Mouse (Mus musculus): Measurements from ENCODE around the gene Foxm1. TPM values are rescaled to one million over a fixed set of nuclear protein-coding genes. Genes with fewer than 3 reads are reported as not detected.
"Not testable (repeated sequence)": the region's sequence is repeated elsewhere in the genome, so short reads cannot be mapped to it uniquely, and the experiment has no call there.

The Foxm1 gene
- total RNA-seq, 2 experiments from 2014 or later: 1.8 to 1.9 TPM

GRCm38 (mm10) chr6:128375192-128375591 is 12.4 kb downstream of the Foxm1 start, which contains the start of the genes Tex52 and Gm44596:
Tex52 (plus strand) TSS chr6:128375456.
Gm44596 (plus strand) TSS chr6:128375503.
- DNase-seq (ENCODE audit: low spot score in 2 of 2): no peak

DNA sequence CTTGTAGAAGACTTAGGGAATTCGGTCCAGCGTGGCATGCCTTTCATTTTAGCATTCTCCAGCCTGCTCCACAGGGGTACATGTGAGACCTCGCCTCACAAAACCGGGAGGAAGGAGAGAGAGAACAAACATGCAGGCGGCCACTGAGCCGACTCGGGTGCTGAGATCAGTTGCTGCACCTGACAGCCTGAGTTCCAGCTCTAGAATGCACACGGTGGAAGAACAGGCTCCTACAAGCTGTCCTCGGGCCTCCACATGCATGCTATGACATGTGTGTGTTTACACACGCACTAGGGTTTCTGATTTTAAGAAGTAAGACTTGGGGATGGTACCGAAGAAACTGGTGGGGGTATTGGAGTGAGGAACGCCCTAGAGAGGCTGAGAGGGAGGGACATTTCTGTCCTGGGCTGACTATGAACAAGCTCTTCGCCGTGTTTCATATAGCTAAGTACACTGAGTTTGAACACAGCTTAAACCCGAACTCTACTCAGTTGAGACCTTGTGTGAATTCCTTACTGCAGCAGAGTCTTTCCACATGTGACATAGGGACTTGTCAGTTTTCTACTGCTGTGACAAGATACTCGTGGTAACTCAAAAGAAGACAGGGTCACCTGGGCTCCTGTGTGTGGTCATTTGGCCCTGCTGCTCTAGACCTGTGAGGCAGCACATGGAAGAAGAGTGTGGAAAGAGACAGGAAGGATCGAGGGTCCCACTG is 13.8 kb downstream of the Foxm1 start:
- DNase-seq (ENCODE audit: low spot score in 2 of 2): no peak

DNA sequence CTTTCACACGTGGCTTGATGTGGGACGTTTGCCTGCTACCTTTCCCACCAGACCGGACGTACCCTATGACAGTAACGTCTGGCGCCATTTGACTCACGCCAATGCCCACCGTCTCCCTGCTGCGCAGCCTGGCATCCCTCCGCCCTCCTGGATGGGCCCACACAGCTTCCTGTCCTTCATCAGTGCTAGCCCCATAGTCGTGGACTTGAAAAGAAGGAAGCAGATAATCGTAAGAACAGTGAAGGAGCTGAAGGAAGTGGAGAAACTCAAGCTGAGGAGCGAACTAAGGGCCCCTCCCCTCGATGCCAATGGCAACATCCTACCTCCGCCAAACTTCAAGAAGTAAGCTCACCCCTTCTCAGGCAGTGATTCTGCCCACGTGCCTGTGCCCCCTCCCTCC is 16.9 kb downstream of the Foxm1 start:
- DNase-seq (ENCODE audit: low spot score in 2 of 2): no peak

- DNase-seq (ENCODE audit: low spot score in 2 of 2): not testable (repeated sequence)
These were observed 17.9 kb downstream of the Foxm1 start for GRCm38 (mm10) chr6:128380594-128381167.

DNA sequence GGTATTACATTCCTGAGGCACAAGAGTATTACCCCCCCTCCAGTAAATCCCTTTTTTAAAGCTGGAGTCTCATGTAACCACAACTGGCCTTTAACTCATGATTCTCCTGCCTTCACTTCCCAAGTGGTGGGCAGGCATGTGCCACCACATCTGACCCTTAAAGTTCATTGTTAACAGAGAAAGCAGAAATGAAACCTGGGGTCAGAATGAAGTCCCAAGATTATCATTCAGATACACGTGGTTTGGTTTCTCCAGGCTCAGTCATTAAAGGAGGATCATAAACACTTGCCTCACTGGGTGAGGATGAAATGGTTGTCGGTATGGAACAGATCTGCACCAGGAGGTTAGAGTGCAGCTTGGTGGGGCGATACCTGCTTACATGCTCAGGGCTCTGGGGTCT is 18.5 kb downstream of the Foxm1 start:
- no peak for DNase-seq (ENCODE audit: low spot score in 2 of 2)

GRCm38 (mm10) chr6:128383752-128384151 is 21.0 kb downstream of the Foxm1 start:
- DNase-seq (ENCODE audit: low spot score in 2 of 2): no peak

- no peak for DNase-seq (ENCODE audit: low spot score in 2 of 2)
These were observed 22.3 kb downstream of the Foxm1 start for GRCm38 (mm10) chr6:128385026-128385425.

- DNase-seq (ENCODE audit: low spot score in 2 of 2): no peak
These were observed 26.4 kb downstream of the Foxm1 start for GRCm38 (mm10) chr6:128389185-128389584.

GRCm38 (mm10) chr6:128390683-128391082 is 27.9 kb downstream of the Foxm1 start:
- no peak for DNase-seq (ENCODE audit: low spot score in 2 of 2)

DNA sequence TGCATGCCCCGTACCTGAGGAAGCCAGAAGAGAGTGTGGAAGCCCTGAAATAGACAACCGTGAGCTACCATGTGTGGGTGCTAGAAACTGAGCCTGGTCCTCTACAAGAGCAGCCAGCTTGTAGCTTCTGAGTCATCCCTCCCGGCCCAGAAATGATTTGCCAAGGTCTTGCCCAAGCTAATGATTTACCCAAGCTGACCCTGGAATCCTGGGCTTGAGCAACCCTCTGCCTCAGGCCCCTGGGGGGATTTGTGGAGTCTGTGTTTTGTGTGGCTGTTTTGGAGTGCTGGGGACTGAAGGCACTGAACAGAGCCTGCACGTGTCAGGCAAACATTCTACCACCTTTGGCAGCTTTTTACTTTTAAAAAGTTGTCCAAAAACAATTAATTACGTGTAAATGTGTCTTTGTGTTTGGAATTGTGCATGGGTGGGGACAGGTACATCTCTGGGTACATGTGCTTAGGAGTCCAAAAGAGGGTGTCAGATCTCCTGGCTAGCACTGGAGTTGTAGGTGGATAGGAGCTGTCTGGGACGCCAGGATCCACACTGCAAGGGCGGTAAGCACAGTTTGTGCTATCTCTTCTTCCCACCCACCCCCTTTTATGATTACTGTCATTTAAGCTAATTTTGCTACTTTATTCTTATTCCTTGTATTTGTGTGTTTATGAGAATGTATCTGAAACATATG is 35.0 kb downstream of the Foxm1 start:
- no peak for DNase-seq (ENCODE audit: low spot score in 2 of 2)

GRCm38 (mm10) chr6:128398996-128399395 is 36.2 kb downstream of the Foxm1 start, which contains the start of gene Nrip2:
Nrip2 (plus strand) TSS chr6:128399296.
- DNase-seq (ENCODE audit: low spot score in 2 of 2): no peak

GRCm38 (mm10) chr6:128399421-128400185 is 36.8 kb downstream of the Foxm1 start:
- DNase-seq (ENCODE audit: low spot score in 2 of 2): no peak

DNA sequence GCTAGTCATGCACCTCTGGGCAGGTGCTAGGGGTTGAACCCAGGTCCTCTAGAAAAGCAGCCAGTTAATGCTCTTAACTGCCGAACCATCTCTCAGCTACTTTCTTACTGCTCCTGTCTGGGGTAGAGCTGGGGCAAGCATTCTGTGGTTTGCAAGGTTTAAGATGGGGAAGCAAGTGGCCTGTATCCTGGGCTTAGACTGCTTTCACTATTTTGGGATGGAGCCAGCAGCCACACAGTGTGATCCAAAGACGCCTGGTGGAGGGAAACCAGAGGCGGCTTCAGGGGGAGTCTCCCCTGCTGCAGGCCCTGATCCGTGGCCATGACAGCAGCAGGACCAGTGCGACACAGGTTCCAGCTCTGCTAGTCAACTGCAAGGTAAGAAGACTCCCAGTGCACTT is 41.9 kb downstream of the Foxm1 start:
- DNase-seq (ENCODE audit: low spot score in 2 of 2): no peak

DNA sequence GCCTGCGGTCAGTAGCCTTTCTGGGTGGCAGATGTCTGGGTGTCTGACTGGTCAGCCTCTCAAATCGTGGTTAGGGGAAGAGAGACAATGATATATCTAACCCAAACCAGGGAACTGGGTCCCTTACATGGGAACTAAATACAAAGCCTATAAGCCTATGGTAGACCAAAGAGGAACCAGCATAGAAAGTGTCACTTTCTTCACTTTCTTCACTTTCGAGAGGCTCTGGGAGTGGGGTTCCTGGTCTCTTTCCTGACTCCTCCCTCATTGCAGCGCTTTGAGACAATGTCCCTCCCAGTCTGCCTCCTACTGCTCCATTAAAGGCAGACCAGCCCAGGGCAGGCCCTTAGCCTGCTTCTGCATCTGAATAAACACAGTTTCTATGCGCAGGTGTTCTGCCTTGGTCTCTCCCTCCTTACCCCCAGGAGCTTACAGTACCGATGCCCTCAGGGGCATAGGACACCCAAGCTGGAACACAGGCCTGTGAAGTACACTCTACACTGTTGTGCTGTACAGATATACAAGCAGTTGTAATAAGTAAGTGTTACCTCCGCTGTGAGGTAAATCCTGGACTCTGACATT is 45.9 kb downstream of the Foxm1 start:
- no peak for DNase-seq (ENCODE audit: low spot score in 2 of 2)

DNA sequence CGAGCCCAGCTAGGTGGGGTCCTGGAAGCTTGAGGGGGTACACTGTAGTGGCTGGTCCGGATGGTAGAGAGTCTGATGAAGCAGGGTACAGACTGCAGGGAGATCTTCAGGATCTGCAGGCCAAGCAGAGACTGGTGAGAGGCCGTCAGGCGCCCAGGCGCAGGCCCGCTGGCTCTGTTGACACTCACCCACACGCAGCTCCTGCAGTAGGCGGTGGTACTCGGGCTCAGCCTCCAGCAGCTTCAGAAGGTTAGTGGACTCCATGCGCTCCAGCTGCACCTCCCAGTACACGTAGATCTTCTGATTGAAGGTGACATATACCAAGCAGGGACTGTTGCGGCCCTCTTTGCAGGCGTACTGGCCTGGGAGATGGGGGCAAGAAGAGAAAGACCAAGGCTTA is 47.5 kb downstream of the Foxm1 start:
- DNase-seq (ENCODE audit: low spot score in 2 of 2): no peak

DNA sequence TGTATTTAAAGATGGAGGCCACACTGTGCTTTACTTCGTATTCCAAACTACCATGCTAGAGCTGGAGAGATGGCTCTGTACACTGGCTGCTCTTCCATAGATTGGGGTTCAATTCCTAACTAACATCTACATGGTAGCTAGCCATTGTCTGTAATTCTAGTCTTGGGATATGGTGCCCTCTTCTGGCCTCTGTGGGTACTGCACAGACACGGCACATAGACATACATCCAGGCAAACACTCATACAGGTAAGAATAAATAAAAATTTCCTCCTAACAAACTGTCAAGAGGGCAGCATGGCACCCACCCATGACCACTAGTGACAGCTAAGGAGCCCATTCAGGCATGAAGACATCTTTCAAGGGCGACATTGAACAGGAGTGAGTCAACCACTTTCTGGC is 48.3 kb downstream of the Foxm1 start:
- DNase-seq (ENCODE audit: low spot score in 2 of 2): peak; percentile 73 to 87

DNA sequence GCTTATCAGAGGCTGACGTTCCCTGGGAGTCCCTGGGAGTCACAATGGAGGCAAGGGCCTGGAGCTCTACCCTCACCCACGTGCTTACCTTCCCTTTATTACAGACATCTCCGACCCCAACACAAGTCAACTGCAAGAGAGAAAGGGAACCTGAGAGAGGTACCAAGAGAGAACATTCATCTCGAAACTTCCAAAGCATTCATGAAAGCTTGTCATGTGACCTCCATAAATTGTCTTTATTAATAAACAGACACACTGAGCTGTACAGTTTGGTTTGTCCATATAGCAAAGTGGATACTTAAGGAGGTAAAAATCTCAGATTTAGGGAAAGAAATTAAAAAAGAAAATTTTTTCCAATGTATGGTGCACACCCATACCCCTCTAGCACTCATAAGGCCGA is 53.4 kb downstream of the Foxm1 start:
- DNase-seq (ENCODE audit: low spot score in 2 of 2): no peak

DNA sequence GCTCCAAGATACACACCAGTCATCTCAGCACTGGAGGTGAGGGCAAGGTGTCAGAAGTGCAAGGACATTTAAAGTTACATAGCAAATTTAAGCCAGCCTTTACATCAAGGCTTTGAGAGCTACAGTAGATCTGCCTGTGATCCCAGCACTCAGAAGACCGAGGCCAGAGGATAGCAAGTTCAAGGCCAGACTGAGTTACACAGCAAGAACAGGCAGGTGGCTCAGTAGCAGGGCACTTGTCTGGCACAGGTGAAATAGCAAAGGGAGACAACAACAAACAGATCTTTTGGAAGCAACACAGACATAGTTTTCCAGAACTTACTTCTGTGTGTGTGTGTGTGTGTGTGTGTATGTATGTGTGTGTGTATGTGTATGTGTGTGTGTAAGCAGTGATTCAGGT is 55.3 kb downstream of the Foxm1 start:
- DNase-seq (ENCODE audit: low spot score in 2 of 2): no peak

DNA sequence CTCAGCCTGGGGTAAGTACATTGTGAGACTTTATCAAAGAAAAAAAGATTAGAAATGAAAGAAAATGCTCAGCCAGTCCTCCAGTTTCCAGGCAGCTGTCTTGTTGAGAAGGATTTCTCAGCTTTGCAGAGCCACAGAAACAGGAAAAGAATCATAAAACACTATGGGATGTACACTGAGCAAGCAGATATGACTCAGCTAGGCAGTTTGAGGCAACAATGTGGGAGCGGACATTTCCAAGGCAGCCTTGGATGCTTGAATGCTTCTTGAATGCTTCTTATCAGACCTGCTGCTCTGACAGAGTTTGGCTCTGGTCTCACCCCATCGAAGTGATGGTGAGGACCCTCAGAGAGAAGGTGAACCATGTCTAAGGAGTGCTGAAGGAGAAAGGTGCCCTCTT is 58.3 kb downstream of the Foxm1 start:
- no peak for DNase-seq (ENCODE audit: low spot score in 2 of 2)

DNA sequence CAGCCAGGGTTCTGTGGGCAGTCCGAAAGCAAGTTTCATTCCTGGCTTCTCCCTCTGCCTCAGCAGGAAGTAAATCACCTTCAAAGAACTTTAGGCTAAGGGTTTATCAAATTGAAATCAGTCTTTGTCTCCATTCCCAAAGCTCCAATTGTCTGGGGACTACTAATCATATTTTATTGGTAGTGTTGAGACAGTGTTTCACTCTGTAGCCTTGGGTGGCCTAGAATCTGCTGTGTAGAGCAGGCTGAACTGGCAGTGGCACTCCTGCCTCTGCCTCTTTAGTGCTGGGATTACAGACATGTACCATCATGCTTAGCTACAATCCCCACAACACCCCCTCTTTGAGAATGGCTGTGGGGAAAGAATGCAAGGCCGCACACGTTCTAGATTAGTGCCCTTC is 58.7 kb downstream of the Foxm1 start:
- no peak for DNase-seq (ENCODE audit: low spot score in 2 of 2)
